Mouse (Mus musculus): ENCODE measurements around the gene H6pd.
A peak's percentile ranks its signal among the peaks of the same experiment; 100 is the strongest.

DNA sequence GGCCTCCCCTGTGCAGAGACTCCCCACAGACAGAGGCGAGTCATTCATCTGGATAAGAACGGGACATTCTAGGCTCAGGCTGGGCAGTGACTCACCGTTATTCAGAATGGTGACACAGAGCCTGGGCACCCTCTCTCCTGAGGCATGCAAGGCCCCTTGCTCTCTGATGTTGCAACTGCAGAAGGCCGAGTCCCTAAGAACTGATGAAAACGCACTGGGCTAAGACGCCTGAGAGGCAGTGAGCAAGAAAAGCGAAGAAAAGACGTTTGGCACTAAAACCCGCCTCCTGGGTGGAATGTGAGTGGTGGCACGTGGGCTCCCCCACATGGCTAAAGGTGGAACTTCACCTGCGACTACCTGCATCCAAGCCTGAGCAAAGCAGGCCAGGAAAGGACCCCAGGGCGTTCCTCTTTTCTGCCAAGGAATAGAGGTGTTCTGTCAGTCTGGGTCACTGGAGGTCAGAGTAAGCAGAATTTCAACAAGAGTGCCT, 29.0 kb downstream of the H6pd start:
- TF ChIP-seq EP300 (IDR thresholded peaks at IDR 0.05; ENCODE audit: low read depth): no peak
- peak; percentile 92 for TF ChIP-seq CTCF (IDR thresholded peaks at IDR 0.05; ENCODE audit: low read depth)

Data from heart, postnatal 0 days (tissue).